Mouse (Mus musculus): Measurements from ENCODE around the gene Igsf10. TPM values are rescaled to one million over a fixed set of nuclear protein-coding genes. Genes with fewer than 3 reads are reported as not detected.
"Not testable (repeated sequence)": the region's sequence is repeated elsewhere in the genome, so short reads cannot be mapped to it uniquely, and the experiment has no call there.

The Igsf10 gene
- 6.5 and 7.8 TPM in 2 replicates for total RNA-seq (2014; rRNA removed)
- polyA plus RNA-seq (2015; fragmentation: Nextera tagmentation; extraction: Ambion mirVana): 3.6 and 4.1 TPM in 2 replicates

DNA sequence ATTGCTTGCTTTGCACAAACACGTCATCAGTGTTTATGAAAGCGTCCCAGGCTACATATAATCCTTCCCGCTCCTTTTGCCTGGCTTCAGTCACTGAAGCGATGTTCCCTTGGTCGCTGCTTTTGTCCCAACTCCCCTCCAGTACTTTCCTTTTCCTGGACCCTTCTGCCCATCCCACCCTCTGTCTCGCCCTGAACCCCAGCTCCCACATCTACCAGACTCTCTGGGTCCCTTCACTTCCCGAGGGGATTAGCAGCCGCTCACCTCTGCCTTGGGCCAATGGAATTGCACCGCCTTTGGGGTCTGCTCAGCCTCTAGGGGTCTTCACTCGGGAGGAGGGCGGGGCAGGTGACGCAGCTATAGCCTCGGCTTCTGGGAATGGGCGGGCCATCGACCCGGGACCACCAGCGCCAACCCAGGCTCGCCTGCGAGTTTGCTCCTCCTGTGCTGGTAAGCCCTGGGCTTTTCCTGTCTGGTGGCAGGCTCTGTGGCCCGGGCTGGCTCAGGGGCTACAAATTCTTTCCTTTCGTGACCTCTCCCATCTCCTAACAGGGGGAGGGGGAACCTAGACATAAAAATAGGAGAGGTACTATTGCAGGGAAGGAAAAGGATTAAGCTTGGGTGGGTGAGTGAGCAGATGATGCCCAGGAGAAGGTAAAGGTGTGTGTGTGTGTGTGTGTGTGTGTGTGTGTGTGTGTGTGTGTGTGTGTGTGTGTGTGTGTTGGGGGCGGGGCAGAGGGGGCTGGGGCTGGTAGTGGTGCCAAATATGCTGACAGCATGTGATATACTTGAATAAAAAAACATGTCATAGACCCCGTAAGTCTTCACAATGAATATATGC, at the start of gene Igsf10:
Igsf10 (minus strand) TSS at position 330 of the 841 bp plus-strand sequence.
- H3K9ac ChIP-seq (replicated peaks; ENCODE audit: low read length, poor library complexity, severe bottlenecking): peak within 1 kb of the TSS; percentile 77
- TF ChIP-seq CTCF (IDR thresholded peaks at IDR 0.05): peak; percentile 44
- DNase-seq (ENCODE audit: low spot score): peak; percentile 80
- peak; percentile 91 for ATAC-seq (ENCODE audit: low FRiP score)
- peak within 1 kb of the TSS; percentile 47; the same call in 1 of the 2 replicates for H3K27ac ChIP-seq (ENCODE audit: low read depth, low read length)
- no peaks in the 10 kb centered on the region for H3K27me3 ChIP-seq (ENCODE audit: insufficient read depth, low read length)
- WGBS: 4% methylated on average over 23 of the region's 23 CpGs
- H3K4me1 ChIP-seq (ENCODE audit: insufficient read depth, low read length): 0 out of 2 replicates have a peak, but pooled peaks cover 2% of the 10 kb centered on the region
- peak within 1 kb of the TSS; percentile 52 for H3K4me3 ChIP-seq (ENCODE audit: low read depth, low read length)
- no peaks in the 10 kb centered on the region for H3K36me3 ChIP-seq (ENCODE audit: insufficient read depth, low read length)
- H3K9me3 ChIP-seq (ENCODE audit: low read length): no peaks in the 10 kb centered on the region
- peak within 1 kb of the TSS; percentile 63 for H3K4me2 ChIP-seq (ENCODE audit: low read depth, low read length, poor library complexity, severe bottlenecking)

DNA sequence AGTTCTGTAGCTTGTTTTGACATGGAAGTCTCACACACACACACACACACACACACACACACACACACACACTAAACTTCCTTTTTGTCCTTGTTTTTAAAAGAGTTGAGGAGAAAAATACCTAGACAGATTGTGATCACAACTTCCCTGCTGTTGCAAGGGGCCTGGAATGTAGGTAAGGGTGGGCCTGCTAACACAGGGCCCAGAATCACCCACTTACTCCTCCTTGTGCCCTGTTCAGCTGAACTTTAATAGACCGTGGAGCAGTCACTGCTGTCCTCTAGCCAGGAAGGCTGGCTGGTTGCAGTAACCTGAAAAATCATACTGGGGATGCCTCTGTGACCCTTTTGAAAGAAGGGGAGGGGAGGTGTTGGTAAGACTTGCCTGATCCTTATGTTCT, 41.4 kb upstream of the Igsf10 start:
- H3K9ac ChIP-seq (replicated peaks; ENCODE audit: low read length, poor library complexity, severe bottlenecking): no peak overlapping the region
- H3K27me3 ChIP-seq (ENCODE audit: insufficient read depth, low read length): no peaks in the 10 kb centered on the region
- ATAC-seq (ENCODE audit: low FRiP score) (no peak), DNase-seq (ENCODE audit: low spot score) (no peak)
- H3K4me1 ChIP-seq (ENCODE audit: insufficient read depth, low read length): no peaks in the 10 kb centered on the region
- no peaks in the 10 kb centered on the region for H3K36me3 ChIP-seq (ENCODE audit: insufficient read depth, low read length)
- H3K27ac ChIP-seq (ENCODE audit: low read depth, low read length): no peak overlapping the region
- WGBS: 88% methylated on average over 1 of the region's 1 CpGs
- no peak overlapping the region for H3K4me3 ChIP-seq (ENCODE audit: low read depth, low read length)
- TF ChIP-seq CTCF (IDR thresholded peaks at IDR 0.05): no peak
- no peaks in the 10 kb centered on the region for H3K9me3 ChIP-seq (ENCODE audit: low read length)
- H3K4me2 ChIP-seq (ENCODE audit: low read depth, low read length, poor library complexity, severe bottlenecking): no peak overlapping the region

DNA sequence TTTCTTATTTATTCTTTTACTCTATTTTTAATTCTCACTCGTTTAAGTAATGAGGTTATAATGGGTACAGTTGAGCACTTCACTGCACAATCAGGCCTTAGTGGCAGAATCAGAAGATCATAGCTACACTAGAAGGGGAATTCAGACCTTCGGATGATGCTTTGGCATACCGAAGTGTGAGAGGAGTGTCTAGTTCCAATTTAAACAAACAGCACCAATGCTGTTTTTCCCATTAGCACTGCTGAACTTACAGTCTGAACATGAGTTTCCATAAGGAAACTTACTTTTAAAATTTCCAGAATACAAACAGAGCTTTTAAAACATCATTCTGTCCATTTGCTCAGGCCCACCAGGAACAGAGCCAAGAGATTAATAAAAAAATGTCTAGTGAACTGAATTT, 40.8 kb upstream of the Igsf10 start:
- no peak overlapping the region for H3K9ac ChIP-seq (replicated peaks; ENCODE audit: low read length, poor library complexity, severe bottlenecking)
- ATAC-seq (ENCODE audit: low FRiP score) (no peak), DNase-seq (ENCODE audit: low spot score) (no peak)
- H3K4me3 ChIP-seq (ENCODE audit: low read depth, low read length): no peak overlapping the region
- 92% methylated on average over 3 of the region's 3 CpGs for whole genome bisulfite sequencing
- no peak overlapping the region for H3K27ac ChIP-seq (ENCODE audit: low read depth, low read length)
- TF ChIP-seq CTCF (IDR thresholded peaks at IDR 0.05): no peak
- no peaks in the 10 kb centered on the region for H3K4me1 ChIP-seq (ENCODE audit: insufficient read depth, low read length)
- no peaks in the 10 kb centered on the region for H3K36me3 ChIP-seq (ENCODE audit: insufficient read depth, low read length)
- no peaks in the 10 kb centered on the region for H3K9me3 ChIP-seq (ENCODE audit: low read length)
- H3K4me2 ChIP-seq (ENCODE audit: low read depth, low read length, poor library complexity, severe bottlenecking): no peak overlapping the region
- no peaks in the 10 kb centered on the region for H3K27me3 ChIP-seq (ENCODE audit: insufficient read depth, low read length)

DNA sequence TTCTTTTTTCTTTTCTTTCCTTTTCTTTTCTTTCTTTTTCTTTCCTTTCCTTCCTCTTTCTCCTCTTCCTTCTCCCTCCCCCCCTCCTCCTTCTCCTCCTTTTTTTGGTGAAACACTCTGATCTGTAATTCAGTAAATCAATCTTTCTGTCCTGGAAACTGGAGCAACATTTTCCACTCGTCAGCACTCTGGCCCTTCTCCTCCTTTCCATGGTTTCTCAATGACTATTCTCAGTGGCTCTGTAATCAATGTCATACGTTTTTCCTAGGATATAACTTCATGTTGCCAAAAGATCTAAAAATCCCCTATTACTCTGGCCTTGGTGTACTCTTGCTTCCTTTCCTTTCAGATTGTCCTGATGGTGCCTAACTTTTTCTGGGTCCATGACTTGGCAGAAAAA, 40.1 kb upstream of the Igsf10 start:
- Histone ChIP-seq H3K4me3 (ENCODE audit: low read depth, low read length) (no peak overlapping the region), H3K27me3 (ENCODE audit: insufficient read depth, low read length) (no peaks in the 10 kb centered on the region), H3K9ac (replicated peaks; ENCODE audit: low read length, poor library complexity, severe bottlenecking) (no peak overlapping the region), H3K4me1 (ENCODE audit: insufficient read depth, low read length) (no peaks in the 10 kb centered on the region), H3K9me3 (ENCODE audit: low read length) (no peaks in the 10 kb centered on the region), H3K36me3 (ENCODE audit: insufficient read depth, low read length) (no peaks in the 10 kb centered on the region), H3K27ac (ENCODE audit: low read depth, low read length) (no peak overlapping the region), H3K4me2 (ENCODE audit: low read depth, low read length, poor library complexity, severe bottlenecking) (no peak overlapping the region)
- TF ChIP-seq CTCF (IDR thresholded peaks at IDR 0.05): no peak
- ATAC-seq (ENCODE audit: low FRiP score): no peak
- 74% methylated on average over 2 of the region's 2 CpGs for WGBS
- no peak for DNase-seq (ENCODE audit: low spot score)

DNA sequence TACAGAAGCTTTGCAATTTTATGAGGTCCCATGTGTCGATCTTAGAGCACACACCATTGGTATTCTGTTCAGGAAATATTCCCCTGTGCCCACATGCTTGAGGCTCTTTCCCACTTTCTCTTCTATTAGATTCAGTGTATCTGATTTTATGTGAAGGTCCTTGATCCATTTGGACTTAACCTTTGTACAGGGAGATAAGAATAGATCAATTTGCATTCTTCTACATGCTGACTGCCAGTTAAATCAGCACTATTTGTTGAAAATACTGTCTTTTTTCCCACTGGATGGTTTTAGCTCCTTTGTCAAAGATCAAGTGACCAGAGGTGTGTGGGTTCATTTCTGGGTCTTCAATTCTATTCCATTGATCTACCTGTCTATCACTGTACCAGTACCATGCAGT, 34.6 kb upstream of the Igsf10 start:
- WGBS: 93% methylated on average over 1 of the region's 1 CpGs
- not testable (repeated sequence) for DNase-seq (ENCODE audit: low spot score); ATAC-seq (ENCODE audit: low FRiP score); H3K9ac ChIP-seq (replicated peaks; ENCODE audit: low read length, poor library complexity, severe bottlenecking); H3K4me1 ChIP-seq (ENCODE audit: insufficient read depth, low read length); H3K9me3 ChIP-seq (ENCODE audit: low read length); H3K27me3 ChIP-seq (ENCODE audit: insufficient read depth, low read length); H3K36me3 ChIP-seq (ENCODE audit: insufficient read depth, low read length); H3K4me3 ChIP-seq (ENCODE audit: low read depth, low read length); H3K27ac ChIP-seq (ENCODE audit: low read depth, low read length); H3K4me2 ChIP-seq (ENCODE audit: low read depth, low read length, poor library complexity, severe bottlenecking)

DNA sequence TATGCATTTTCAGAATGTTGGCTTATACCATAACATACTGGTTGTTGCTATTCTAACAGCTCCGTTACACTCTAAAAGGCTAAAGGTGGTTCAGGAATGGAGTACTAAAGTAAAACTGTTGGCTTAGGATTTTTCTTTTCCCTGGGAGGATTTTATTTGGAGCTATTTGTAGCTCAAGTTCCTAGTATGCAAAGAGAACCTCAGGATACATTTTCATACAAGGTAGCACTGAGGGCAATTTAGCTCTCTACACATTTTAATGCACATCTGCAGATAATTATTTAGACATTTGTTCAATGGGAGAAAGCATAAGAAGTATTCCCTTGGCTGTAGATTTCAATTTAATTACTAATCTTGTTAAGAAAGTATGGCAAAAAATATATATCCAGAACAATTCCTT, 17.7 kb upstream of the Igsf10 start:
- Histone ChIP-seq H3K9me3 (ENCODE audit: low read length) (no peaks in the 10 kb centered on the region), H3K27ac (ENCODE audit: low read depth, low read length) (no peak overlapping the region), H3K36me3 (ENCODE audit: insufficient read depth, low read length) (no peaks in the 10 kb centered on the region), H3K27me3 (ENCODE audit: insufficient read depth, low read length) (no peaks in the 10 kb centered on the region), H3K4me2 (ENCODE audit: low read depth, low read length, poor library complexity, severe bottlenecking) (no peak overlapping the region), H3K4me1 (ENCODE audit: insufficient read depth, low read length) (no peaks in the 10 kb centered on the region), H3K9ac (replicated peaks; ENCODE audit: low read length, poor library complexity, severe bottlenecking) (no peak overlapping the region), H3K4me3 (ENCODE audit: low read depth, low read length) (no peak overlapping the region)
- WGBS: 84% methylated on average over 1 of the region's 1 CpGs
- DNase-seq (ENCODE audit: low spot score): no peak
- ATAC-seq (ENCODE audit: low FRiP score): no peak
- TF ChIP-seq CTCF (IDR thresholded peaks at IDR 0.05): no peak
